Mouse (Mus musculus) lung, postnatal 25 days (tissue): ENCODE results near the gene Gm3488.
"Not testable (repeated sequence)": the region's sequence is repeated elsewhere in the genome, so short reads cannot be mapped to it uniquely, and the experiment has no call there.

Experiments
- DNase-seq: peaks from one replicate; pipeline ENCODE4 v3.0.0; 2022; ENCODE audit warnings: low spot score

The Gm3488 gene

GRCm38 (mm10) chr14:5501374-5501773, at the start of gene Gm3488:
Gm3488 (plus strand) TSS chr14:5501674.
- not testable (repeated sequence) for DNase-seq

- DNase-seq = not testable (repeated sequence)
Measured at GRCm38 (mm10) chr14:5455367-5455766, 46.1 kb upstream of the Gm3488 start, which contains the start of gene Gm3194. Gm3194 (minus strand) TSS chr14:5455467.

GRCm38 (mm10) chr14:5460469-5460868, 41.0 kb upstream of the Gm3488 start:
- not testable (repeated sequence) for DNase-seq

GRCm38 (mm10) chr14:5477730-5478129, 23.7 kb upstream of the Gm3488 start, which contains the start of gene Gm8246:
Gm8246 (minus strand) TSS chr14:5477830.
- DNase-seq = not testable (repeated sequence)

- not testable (repeated sequence) for DNase-seq
Measured at GRCm38 (mm10) chr14:5483907-5484306, 17.6 kb upstream of the Gm3488 start, which contains the start of gene Gm3187. Gm3187 (plus strand) TSS chr14:5484207.

- not testable (repeated sequence) for DNase-seq
Measured at GRCm38 (mm10) chr14:5538196-5538595, 36.7 kb downstream of the Gm3488 start, which contains the start of gene Gm3532. Gm3532 (plus strand) TSS chr14:5538496.
